Mouse (Mus musculus) Patski (cell line): ENCODE data around the gene Dync1i1. TPM values are rescaled to one million over a fixed set of nuclear protein-coding genes. Genes with fewer than 3 reads are reported as not detected.

Experiments used
- ATAC-seq: fragments of 100-300 bp; one replicate; pipeline ENCODE4 v1.8.0; 2021
- CTCF ChIA-PET: fragments of 350-600 bp; sonication (Branson Sonifier 250); formaldehyde crosslinking; loops from one replicate; lab custom pipeline; 2022; ENCODE audit warnings: inconsistent platforms; lab: Charles Lee
- POLR2A ChIA-PET: fragments of 350-600 bp; sonication (Branson Sonifier 250); formaldehyde crosslinking; loops from one replicate; lab custom pipeline; 2022; ENCODE audit warnings: antibody characterized with exemption, inconsistent platforms; lab: Charles Lee
- DNase-seq: peaks from one replicate; pipeline ENCODE4 v3.0.0-alpha.2; 2011; ENCODE audit warnings: low read depth, low spot score
- H3K27me3 ChIP-seq: fragments of 371-371 bp; one replicate; pipeline ENCODE4 v1.5.1; 2021
- CTCF ChIP-seq: fragments of 100-300 bp; IDR thresholded peaks from one replicate; pipeline ENCODE4 v1.5.1; 2021
- in situ Hi-C: fragments of 300-500 bp; cut with MboI; formaldehyde crosslinking; loops from 3 replicates; pipeline ENCODE4 v1.11.1; 2018; ENCODE audit warnings: low pct_unique_long_range_greater_than_20kb, mixed read lengths
- polyA plus RNA-seq: library from polyadenylated mRNA; unstranded; gene quantifications from one replicate; pipeline ENCODE4 v1.2.3, GENCODE M21; 2021

Dync1i1 gene
- polyA plus RNA-seq, 1 experiment from 2014 or later = 2.2 TPM

GRCm38 (mm10) chr6:5775461-5775860, 50.0 kb downstream of the Dync1i1 start:
- ChIA-PET CTCF (no interaction called here), POLR2A (interaction anchor here (0.7 kb wide), 1 partner anchor 14 kb away, joined by 4 read pairs; no protein-coding TSS in a partner anchor)
- ATAC-seq (no peak), DNase-seq (no peak)
- peaks cover 47% of the 10 kb centered on the region for H3K27me3 ChIP-seq
- no peak for TF ChIP-seq CTCF
- in situ Hi-C loops = no loop called here

DNA sequence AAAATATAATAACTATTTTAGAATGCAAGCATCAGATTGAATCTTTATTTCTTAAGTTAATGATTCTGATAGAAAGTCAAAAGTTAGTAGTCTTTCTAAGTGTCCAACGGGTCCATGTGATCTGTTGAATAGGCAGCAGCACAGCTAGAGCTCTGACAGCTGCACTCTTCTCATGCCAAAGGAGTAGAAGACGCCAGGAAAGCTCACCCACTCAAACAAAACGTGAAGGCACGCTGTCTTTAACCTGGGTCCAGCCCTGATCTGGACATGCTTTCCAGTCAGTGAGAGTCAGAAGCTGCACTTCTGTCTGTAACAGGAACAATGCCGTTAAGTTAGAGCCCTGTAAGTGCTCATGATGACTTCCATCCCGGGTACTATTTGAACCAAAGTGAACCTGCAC, 56.3 kb downstream of the Dync1i1 start:
- ATAC-seq (no peak), DNase-seq (no peak)
- in situ Hi-C loops = no loop called here
- POLR2A ChIA-PET = no interaction called here
- CTCF ChIA-PET = interaction anchor here (0.6 kb wide), 1 partner anchor 130 kb away, joined by 3 read pairs; no protein-coding TSS in a partner anchor
- peaks cover 35% of the 10 kb centered on the region for H3K27me3 ChIP-seq
- TF ChIP-seq CTCF = no peak

DNA sequence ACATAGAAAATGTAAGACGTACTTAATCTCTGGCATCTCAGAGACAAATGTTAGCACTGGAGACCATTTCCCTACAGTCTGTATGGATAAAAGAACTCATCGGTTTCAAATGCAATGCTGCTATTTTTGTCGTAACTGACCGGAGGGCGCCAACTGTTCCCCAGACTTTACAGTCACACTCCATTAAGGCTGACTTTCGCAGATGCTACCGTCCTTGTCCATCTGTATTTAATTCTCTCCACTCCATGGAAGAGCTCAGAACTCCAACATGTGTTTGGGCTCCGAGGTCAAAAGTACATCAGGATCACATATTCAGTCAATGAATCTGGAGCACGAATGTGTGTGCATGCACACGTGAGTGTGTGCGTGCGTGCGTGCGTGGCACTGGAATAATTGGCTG, 58.4 kb downstream of the Dync1i1 start:
- no peak for DNase-seq
- ATAC-seq = no peak
- CTCF ChIA-PET = no interaction called here
- H3K27me3 ChIP-seq = peaks cover 34% of the 10 kb centered on the region
- no peak for TF ChIP-seq CTCF
- in situ Hi-C loops = no loop called here
- POLR2A ChIA-PET = no interaction called here

GRCm38 (mm10) chr6:5790607-5791006, 65.2 kb downstream of the Dync1i1 start:
- TF ChIP-seq CTCF = no peak
- in situ Hi-C loops = no loop called here
- H3K27me3 ChIP-seq = peaks cover 32% of the 10 kb centered on the region
- DNase-seq = no peak
- CTCF ChIA-PET = interaction anchor here (1.5 kb wide), 1 partner anchor 22 kb away, joined by 3 read pairs; no protein-coding TSS in a partner anchor
- ATAC-seq = no peak
- POLR2A ChIA-PET = no interaction called here

GRCm38 (mm10) chr6:5794106-5794753, 68.8 kb downstream of the Dync1i1 start:
- in situ Hi-C loops = no loop called here
- no peak for TF ChIP-seq CTCF
- no peak for DNase-seq

GRCm38 (mm10) chr6:5795314-5795713, 69.9 kb downstream of the Dync1i1 start:
- TF ChIP-seq CTCF = no peak
- CTCF ChIA-PET = no interaction called here
- POLR2A ChIA-PET = interaction anchor here (0.6 kb wide), 1 partner anchor 744 kb away, joined by 3 read pairs; no protein-coding TSS in a partner anchor
- ATAC-seq (no peak), DNase-seq (no peak)
- peaks cover 28% of the 10 kb centered on the region for H3K27me3 ChIP-seq
- in situ Hi-C loops = no loop called here

More at GRCm38 (mm10) chr6:5794106-5794753, 68.8 kb downstream of the Dync1i1 start:
- no peak for ATAC-seq
- ChIA-PET CTCF (no interaction called here), POLR2A (no interaction called here)
- peaks cover 28% of the 10 kb centered on the region for H3K27me3 ChIP-seq

GRCm38 (mm10) chr6:5802124-5802839, 76.8 kb downstream of the Dync1i1 start:
- ChIA-PET CTCF (interaction anchor here (0.6 to 1.5 kb wide), 4 partner anchors 13 to 169 kb away, joined by 3 to 4 read pairs (median 3); no protein-coding TSS in a partner anchor), POLR2A (no interaction called here)
- TF ChIP-seq CTCF = peak; percentile 38
- in situ Hi-C loops = loop anchor here (5.0 kb wide), 1 partner anchor 155 kb away; no protein-coding TSS in a partner anchor
- H3K27me3 ChIP-seq = peaks cover 33% of the 10 kb centered on the region
- ATAC-seq (no peak), DNase-seq (peak; percentile 3)

- DNase-seq (no peak), ATAC-seq (no peak)
- POLR2A ChIA-PET = no interaction called here
- CTCF ChIA-PET = interaction anchor here (1.5 kb wide), 1 partner anchor 163 kb away, joined by 4 read pairs; no protein-coding TSS in a partner anchor
- no peak for TF ChIP-seq CTCF
- peaks cover 35% of the 10 kb centered on the region for H3K27me3 ChIP-seq
- in situ Hi-C loops = loop anchor here (5.0 kb wide), 1 partner anchor 156 kb away; no protein-coding TSS in a partner anchor
Observed at GRCm38 (mm10) chr6:5802840-5803491, 77.5 kb downstream of the Dync1i1 start.

DNA sequence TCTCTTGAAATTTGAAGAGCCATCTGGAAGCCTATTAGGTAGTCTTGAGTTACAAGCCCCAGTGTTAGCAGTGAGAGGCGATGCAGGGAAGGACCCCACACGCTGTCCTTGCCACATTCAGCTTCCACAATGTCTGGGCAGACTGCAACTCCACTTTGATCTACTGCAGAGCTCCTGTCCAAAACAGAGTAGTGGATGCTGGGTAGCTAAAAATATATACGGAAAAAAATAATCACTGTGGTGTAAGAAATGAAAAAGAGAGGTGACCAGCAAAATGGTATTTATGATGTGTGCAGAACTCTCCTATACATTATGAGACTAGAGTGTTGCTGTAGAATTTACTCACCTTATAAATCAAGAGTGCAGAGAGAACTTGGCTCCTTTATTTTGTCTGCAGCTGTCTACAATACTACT, 82.6 kb downstream of the Dync1i1 start:
- ATAC-seq (no peak), DNase-seq (no peak)
- ChIA-PET CTCF (no interaction called here), POLR2A (no interaction called here)
- in situ Hi-C loops = no loop called here
- H3K27me3 ChIP-seq = peaks cover 29% of the 10 kb centered on the region
- no peak for TF ChIP-seq CTCF

DNA sequence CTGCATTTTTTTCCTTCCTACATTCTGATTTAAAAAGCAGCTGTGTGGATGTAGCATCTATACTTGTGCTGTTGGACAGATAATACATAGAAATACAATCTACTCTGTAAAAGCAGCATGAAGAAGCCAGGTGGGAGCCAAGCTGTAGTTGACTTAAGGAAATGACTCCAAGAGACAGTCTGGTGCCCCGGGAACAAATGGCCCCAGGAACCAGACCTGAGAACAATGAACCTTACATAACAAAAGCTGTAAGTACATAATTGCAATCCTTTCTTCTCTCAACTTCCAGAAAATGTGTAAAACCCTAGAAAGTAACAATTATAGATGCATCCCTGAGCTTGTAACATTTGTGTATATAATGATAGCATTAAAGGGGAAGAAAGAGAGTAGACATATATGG, 86.6 kb downstream of the Dync1i1 start:
- H3K27me3 ChIP-seq = peaks cover 31% of the 10 kb centered on the region
- no peak for TF ChIP-seq CTCF
- in situ Hi-C loops = no loop called here
- CTCF ChIA-PET = no interaction called here
- DNase-seq = no peak
- POLR2A ChIA-PET = no interaction called here
- no peak for ATAC-seq
